Mouse (Mus musculus) kidney, postnatal 4 days (tissue): Measurements from ENCODE around the gene Sept3.

Experiments used
- DNase-seq, 2 experiments: peaks; one replicate each; pipeline ENCODE4 v3.0.0; 2021; ENCODE audit warnings: mixed read lengths in 2 of 2

Gene Sept3

DNA sequence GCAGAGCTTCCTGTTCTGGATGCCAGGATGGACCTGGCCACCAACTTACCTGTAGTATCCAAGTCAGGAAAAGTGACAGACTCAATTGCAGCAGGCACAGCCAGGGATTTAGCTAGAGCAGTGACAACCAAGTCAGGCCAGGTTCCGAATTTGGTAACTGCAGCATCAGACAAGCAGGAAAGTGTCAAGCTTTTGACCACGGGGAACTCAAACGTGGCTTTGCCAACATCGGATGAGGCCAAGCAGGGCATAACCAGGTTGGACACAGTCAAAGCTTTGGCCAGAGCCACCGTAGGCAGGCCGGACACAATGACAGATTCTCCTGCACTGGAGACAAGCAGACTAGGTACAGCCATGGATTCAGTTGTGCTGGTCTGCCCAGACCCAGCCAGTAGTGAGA is 2.4 kb upstream of the Sept3 start:
- no peak for DNase-seq

DNA sequence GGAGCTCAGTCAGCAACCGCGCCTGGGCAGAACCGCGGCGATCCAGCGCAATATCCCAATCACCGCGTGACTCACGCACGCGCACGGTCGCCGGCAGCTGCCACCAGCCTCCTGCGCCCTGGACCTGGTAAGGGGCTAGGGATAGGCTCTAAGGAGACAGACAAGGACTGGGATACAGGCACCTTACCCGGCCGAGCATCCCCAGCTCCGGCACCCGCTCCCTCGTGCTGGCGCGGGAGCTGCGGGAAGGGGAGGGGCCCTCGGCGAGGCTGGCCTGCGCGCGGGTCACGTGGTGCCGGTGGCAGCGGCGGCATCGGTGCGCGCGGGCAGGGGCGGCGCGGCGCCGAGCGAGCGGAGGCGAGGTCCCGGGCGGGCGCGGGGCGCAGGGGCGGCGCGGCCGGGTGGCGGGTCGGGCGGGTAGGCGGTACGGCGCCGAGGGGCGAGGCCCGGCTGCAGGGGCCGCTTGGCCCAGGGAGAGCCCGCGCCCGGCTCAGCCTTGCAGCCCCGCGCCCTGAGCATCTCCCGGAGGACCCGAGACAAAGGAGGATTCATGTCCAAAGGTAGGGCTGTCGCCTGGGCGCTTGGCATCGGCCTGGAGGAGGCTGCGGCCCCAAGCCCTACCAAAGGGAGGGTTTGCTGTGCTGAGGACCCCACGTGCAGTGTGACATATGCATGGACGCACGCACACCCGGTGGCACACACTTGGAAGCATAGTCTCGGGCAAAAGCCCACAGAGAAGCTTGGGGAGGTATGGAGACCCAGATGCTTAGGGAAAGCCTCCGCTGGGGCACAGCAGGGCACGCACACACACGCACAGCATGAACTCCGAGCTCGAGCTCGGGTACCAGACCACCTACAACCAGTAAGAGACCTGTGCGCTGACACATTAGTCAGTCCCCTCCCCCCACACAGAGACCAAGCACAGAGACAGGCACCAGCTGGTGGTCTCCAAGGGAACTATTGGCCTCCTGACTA is 521 bp downstream of the Sept3 start:
- DNase-seq, result peak; percentile 37 to 56

DNA sequence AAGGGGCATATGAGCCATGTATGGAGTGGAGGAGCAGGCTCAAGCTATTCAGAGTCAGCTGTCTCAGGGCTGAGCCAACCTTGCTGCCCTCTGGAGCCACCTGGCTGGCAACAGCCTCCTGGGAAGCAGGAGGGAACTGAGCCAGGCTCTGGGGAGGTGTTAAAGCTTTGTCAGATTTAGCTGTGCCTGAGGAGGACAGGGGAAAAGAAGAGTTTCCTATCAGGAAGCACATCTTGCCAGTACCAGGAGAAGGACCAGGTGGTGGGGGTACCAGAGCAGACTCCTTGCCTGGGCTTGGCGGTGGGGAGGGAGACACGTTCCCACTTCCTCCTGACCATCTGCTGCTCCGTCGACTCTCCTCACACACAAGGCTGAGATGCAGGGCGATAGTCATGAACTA is 2.9 kb downstream of the Sept3 start:
- DNase-seq, result no peak

DNA sequence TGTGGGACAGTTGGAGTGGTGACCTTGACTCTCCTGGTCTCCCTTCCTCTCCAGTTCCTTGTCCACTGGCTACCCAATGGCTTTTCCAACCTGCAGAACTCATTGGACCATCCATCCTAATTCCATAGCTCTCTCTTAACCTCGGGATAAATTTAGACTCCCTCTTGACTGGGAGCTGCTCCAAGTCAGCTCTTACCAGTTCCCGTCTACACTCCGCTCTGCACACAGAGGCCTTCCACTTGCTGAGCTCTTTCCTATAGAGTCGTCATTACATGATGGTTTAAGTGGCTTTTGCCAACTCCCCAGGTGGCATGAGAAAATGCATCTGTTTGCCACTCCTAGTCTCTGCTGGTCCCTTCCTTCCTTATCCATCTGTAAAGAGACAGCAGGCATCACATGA is 5.9 kb downstream of the Sept3 start:
- no peak for DNase-seq

DNA sequence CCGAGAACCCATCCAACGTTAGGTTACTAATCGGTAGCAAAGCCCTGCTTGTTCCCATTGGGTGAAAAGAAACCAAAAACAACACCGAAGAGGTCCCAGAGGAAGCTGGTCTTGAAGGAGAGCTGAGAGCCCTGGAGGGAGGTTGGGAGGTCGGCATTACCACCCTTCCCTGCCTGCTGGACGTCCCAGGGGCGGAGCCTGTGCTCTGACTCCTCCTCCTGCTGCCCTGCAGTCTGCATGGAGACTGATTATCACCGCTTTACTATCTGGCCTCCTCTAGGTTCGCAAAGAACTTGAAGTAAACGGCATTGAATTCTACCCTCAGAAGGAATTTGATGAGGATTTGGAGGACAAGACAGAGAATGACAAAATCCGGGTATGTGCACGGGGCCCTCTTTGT is 11.5 kb downstream of the Sept3 start:
- DNase-seq, result no peak

DNA sequence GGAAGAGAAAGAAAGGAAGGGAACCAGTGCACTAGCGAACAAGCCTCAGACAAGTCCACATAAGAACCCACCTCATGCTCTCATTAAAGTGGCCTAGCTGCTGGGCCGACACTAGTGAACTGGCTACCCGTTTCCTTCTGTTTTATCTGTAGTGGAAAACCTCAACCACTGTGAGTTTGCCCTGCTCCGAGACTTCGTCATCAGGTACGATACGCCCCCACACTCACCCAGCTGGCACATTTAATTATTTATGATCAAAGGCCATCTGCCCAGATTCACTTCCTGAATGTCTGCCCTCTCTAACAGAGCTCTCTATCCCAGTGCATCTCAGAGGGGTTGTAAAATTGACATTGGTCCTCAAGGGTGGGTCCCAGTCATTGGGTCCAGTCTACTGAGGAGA is 15.6 kb downstream of the Sept3 start:
- DNase-seq, result no peak

DNA sequence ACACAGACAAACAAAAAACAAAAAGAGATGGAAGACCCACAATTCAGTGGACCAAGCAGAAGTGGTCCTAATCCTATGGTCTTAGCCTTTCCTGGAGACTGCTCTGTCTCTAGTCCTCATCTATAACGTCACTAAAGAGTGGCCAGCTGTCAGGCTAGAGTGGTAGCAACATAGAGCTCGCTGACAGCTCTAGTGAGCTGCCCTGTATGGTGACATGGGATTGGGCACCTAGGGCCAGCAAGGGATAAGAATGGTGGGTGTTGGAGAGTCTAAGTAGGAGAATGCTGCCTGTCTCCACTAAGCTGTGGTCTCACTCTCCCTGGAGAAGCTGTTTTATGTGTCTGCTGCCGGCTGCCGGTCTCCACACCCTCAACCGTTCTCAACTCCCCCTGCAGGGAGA is 18.2 kb downstream of the Sept3 start:
- DNase-seq, result no peak

DNA sequence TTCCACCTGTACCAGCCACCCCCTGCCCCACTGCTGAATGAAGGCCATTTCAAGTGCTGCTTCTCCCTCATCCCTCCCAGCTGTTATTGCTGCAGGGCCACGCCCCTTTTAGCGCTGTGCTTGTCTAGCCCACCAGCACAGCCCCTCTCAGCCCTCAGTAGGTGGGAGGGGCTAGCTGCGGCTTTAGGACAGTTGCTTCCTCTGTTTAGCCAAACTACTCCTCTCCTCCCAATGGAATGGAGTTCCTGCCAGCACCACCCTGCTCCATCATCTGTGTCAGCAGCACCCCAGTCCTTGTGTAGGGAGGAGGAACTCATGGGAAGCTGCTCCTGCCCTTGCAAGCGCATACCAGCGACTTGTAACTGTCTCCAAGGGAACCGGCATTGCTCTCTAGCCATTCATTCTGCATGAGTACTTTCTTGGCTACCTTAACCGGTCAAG is 18.6 kb downstream of the Sept3 start:
- peak; percentile 41 to 52 for DNase-seq

DNA sequence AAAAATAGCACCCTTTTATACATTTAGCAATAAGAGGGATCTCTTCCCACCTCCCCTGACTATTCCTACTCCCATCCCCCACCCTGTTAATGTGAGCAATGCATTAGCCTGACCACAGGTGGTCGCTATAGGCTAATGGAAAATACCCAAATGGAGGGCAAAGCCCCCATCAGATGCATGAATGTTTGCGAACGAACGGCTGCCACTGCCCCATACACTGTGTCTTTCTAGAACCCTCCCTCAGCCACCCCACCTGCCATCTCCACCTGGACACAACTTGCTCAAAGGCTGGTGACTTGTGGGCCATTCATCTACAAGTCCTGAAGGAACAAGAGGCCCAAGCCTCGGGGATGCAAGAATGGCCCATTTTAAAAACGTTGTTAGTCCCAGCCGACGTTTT is 19.4 kb downstream of the Sept3 start:
- DNase-seq, result peak; percentile 22 to 31

DNA sequence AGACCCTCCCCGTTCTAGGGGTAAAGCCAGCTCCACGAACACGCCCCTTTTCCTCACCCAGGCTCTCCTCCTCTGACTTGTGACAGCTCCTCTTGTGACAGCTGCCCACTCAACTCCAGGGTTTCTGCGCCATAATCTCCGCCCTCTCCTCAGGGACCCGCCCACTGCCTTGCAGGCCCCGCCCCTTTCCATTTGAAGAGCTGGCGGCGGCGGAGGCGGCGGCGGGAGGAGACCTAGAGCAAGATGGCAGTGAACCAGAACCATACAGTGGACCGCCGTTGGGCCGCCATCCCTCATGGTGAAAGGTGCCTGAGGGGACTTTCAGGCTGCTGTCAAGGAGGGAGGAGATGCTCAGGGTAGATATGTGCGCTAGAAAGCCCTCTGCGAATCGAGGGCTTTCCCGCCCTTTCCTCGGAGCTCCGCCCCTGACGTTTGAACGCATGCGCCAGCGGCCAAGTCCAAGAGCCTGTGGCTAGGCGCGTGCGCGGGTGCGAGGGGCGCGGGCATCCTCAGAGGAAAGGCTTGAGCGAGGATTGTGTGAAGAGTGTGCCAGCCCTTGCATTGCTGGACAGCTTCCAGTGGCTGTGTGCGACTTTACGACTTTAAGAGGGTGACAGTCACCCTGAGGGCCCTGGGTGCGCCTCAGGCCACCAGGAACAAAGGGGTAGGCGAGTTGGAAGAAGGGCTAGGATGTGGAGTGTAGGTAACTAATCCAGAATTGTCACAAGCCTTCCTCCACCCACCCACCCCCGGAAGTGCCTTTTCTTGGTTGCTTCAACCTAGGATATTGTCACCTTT is 24.3 kb downstream of the Sept3 start, which contains the start of gene Wbp2nl:
Gene Wbp2nl (plus strand): TSS at position 191 of the 798 bp plus-strand sequence.
- peak; percentile 30 to 55 for DNase-seq

DNA sequence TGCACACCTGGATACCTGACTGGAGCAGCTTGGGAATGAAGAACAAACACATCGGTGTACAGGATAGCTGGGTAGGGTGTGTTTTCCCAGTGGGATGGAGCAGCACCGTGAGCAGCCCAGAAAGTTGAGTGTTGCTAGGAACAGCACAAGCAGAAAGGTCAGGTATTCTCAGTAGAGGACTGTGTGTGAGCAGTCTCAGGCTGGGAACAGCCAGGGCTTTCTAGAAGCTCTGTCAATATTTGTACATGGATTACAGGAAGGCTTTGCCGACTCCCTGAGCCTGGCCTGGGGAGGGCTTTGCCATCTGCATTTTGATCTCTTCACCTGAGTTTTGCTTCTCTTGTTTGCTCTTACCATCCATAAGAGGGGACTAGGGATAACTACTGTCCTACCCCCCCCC is 32.4 kb downstream of the Sept3 start:
- no peak for DNase-seq

DNA sequence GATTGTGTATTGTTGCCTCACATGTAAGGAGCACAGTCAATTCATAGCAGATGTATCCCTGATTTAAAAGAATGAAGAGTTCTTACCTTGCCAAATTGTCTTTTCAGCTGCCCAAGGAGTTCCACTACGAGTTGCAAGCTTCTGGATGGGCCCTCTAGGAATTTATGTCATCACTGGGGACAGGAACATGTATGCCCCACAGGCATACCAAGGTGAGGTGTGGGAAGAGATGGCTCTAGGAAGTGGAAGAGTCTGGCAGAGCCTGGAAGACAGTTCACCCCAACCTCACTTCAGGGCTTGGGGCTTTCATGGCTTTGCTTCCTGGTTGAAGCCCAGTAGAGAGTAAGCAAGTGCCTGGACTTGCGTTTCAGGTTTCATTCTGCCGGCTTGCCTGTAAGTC is 33.7 kb downstream of the Sept3 start:
- no peak for DNase-seq

DNA sequence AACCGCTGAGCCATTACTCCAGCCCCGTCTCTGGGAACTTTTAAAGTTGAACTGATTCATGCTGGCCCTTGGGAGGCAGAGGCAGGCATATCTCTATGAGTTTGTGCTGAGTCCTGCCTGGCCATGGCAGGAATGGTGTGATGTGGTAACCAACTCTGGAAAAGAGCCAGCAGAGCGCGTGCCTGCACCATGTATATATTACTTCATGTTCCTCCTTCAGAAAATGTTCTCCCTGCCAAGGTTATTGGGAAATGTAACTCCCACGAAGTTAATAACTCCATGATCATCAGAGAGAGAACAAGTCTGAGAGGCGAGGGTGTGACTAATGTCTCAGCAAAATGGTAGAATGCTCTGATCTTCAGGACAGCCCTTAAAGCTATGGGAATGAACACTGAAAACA is 43.1 kb downstream of the Sept3 start:
- no peak for DNase-seq

DNA sequence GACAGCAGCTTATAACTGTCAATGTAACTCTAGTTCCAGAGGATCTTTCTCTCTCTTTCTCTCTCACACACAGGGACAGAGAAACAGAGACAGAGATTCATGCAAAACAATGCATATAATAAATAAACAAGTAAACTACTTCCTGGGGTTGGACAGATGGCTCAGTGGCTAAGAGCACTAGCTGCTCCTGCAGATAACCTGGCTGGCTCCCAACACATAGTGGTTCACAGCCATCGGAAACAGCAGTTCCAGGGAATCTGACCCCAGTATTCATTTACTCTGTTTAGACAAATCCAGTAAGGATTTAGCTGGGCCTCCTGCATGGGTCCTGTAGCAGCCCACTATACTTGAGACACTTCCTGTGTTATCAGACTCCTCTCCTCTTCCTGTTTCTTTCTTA is 44.9 kb downstream of the Sept3 start:
- no peak for DNase-seq

DNA sequence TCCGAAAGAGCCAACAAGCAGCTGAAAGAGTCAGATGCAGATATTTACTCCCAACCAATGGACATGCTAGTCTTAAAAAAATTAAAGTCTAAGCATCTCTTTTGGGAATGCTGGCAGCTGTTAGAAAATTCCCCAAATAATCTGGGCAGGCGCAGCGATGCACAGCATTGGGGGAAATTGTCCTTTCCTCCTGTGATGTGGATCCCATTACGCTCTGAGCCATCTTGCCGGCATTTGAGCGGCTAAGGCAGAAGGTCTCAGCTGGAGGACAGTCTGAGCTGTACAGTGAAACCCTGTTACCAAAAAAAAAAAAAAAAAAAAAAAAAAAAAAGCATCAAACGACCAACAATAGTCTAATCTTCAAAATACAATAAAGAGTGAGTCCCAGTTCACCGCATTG is 47.5 kb downstream of the Sept3 start:
- no peak for DNase-seq

DNA sequence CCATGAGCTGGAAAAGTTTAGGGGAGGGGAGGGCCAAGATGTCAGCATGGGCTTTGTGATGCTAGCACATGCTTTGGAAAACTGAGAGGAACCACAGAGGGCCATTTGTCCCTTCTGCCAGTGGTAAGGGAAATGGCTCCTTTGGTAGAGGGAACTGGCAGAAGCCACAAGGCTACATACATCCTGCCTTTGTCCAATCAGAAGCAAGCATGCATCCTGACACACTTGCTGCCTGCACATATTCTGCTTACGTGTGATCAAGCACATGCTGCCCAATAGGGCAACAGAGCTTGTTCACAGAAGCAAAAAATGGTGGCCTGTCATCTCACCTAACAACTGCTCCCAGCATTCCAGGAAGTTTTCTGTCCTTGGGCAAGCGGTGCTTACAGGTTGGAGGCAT is 50.7 kb downstream of the Sept3 start:
- no peak for DNase-seq

DNA sequence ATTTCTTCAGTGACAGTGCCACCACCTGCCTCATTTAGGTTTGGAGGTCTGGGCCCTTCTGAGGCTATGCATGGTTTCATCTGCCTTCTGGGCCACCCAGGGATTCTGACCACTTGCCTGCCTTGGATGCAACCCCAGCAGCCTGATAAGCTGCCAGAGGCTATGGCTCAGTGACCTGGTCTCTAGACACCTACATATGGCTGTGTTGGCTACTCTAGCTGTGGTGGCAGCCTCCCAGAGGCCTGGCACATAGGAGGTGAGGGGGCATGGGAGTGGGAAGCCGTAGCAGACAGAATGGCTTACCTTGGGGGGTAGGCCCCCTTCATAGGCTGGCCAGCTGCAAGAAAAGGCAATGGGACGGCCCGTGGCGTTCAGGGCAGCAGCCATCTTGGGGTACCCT is 60.5 kb downstream of the Sept3 start:
- no peak for DNase-seq

DNA sequence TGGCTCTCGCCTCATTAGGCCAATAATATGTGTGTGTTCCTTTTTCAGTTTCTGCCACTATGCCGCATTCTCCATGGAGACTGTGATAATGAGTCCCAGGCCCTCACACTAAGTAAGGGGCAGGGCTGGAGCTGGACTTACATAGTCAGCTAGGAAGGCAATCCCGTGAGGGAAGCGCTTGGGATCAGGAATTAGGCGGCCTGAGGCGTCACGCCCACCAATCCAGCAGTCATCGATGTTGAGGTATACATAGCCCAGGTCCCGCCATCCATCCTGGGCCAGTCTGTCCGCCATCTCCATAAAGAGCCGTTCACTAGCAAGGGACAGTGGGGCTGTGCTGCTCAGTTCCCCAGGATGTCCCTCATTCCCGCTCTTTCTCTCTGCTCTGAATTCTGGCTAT is 61.9 kb downstream of the Sept3 start:
- no peak for DNase-seq

DNA sequence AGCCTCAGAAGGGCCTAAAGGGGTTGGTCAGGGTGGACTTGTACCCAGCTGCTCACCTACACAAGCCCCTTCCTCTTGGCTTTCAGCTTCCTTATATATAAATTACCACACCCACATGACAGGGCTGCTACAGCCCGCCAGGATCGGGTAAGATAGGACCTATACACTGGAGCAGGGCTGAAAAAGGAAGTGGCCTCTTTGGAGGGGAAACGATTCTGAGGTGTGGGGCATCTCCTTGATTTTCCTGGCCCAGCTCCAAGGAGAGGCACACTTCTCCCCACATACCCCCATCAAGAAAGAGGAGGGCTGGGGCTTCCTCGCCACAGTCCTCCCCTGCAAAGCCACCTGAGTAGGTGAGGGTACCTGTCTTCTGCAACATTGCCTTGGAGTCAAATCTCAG is 63.2 kb downstream of the Sept3 start:
- no peak for DNase-seq

DNA sequence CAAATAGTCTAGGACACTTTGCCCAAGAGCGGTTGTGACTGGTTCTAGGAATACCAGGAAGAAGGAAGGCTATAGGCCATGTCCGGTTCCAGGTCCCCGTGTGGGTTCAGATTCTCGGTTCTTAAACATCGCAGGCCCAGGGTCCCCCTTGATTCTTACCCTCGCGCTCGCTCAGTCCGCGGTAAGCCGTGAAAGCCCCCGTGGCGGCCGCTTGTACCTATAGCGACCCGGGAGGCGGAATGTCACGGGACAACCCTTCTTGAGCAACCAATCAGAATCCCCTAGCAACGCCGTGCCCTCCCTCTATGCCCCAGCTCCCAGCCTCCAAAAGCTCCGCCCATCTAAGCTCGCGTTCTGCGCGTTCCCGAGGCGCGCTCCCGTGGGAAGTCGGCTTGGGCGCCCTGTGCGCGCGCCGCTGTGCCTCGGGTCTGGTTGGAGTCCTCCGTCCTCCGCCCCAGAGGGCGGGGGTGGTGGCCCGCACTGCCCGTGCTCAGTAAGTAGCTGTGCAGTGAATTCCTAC is 64.0 kb downstream of the Sept3 start, which contains the start of the genes Naga, Pheta2 and Smdt1:
Gene Naga (minus strand): TSS at position 333 of the 520 bp plus-strand sequence.
Gene Pheta2 (plus strand): TSS at position 350 of the 520 bp plus-strand sequence.
Gene Smdt1 (plus strand): TSS at position 367 of the 520 bp plus-strand sequence.
- DNase-seq, result peak; percentile 98

DNA sequence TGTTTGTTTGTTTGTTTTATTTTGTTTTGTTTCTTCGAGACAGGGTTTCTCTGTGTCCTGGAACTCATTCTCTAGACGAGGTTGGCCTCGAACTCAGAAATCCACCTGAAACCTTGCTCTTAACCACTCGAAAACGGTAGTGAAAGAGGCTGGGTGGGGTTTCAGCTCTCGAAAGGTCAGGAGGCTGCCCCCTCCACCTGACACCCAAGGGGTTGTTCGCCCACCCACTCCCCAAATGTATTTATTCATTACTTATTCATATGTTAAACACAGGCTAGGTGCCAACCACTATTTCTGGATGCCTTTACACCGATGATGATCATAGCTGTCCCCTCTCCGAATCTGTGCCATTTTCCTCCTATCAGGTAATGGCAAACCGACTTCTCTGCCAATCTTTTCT is 64.5 kb downstream of the Sept3 start:
- no peak for DNase-seq

DNA sequence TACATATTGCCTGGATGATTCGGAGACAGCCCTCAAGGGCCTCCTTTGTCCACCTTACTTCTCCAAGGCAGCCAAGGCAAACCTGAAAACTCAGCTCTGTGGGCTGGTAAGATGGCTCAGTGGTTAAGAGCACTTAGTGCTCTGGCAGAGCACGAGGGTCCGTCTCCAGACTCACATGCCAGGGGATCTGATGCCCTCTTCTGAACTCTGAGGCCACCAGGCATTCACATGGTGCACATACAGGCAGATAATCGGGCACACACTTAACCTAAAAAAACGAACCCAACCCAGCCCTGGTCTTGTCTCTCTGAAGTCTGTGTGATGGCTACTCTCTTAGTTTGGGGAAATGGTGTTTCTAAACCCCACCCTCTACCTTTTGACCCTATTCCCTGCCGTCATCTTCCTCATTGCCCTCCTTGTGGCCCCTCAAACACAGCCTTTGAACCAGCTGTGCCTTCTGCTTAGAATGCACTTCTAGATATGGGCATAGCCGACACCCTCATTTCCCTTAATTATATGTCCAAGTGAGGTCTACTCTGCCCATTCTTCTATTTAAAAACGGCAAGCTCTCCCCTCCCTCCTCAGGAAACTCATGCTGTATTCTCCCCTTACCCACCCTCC is 65.1 kb downstream of the Sept3 start:
- DNase-seq, result no peak
